Mouse (Mus musculus) midbrain, embryonic 11.5 days (tissue): ENCODE results near the gene Esp34. TPM values are rescaled to one million over a fixed set of nuclear protein-coding genes. Genes with fewer than 3 reads are reported as not detected.

ENCODE experiments used
- ATAC-seq: fragments of 200-750 bp; cut with Nextera tagmentation; 2 replicates; pipeline ENCODE4 v1.8.0; 2017; ENCODE audit warnings: moderate TSS enrichment, moderate library complexity; ENCODE audit not compliant: low FRiP score
- DNase-seq: peaks from one replicate; pipeline ENCODE4 v3.0.0; 2015; ENCODE audit warnings: low spot score; ENCODE audit errors: missing footprints
- H3K27ac ChIP-seq: fragments of 300-500 bp; sonication (generic); 2 replicates; pipeline ENCODE4 v1.5.1; 2014; ENCODE audit warnings: low read depth, low read length
- H3K27me3 ChIP-seq: fragments of 300-500 bp; sonication (generic); 2 replicates; pipeline ENCODE4 v1.6.1; 2014; ENCODE audit warnings: mild to moderate bottlenecking, low read length, moderate library complexity, mixed read lengths; ENCODE audit not compliant: control insufficient read depth, insufficient read depth
- H3K36me3 ChIP-seq: fragments of 300-500 bp; sonication (generic); 2 replicates; pipeline ENCODE4 v1.6.1; 2014; ENCODE audit warnings: mild to moderate bottlenecking, low read length, moderate library complexity, mixed read lengths; ENCODE audit not compliant: control insufficient read depth, insufficient read depth
- H3K4me1 ChIP-seq: fragments of 300-500 bp; sonication (generic); 2 replicates; pipeline ENCODE4 v1.6.1; 2014; ENCODE audit warnings: low read length; ENCODE audit not compliant: control insufficient read depth, insufficient read depth
- H3K4me2 ChIP-seq: fragments of 300-500 bp; sonication (generic); 2 replicates; pipeline ENCODE4 v1.6.1; 2014; ENCODE audit warnings: mild to moderate bottlenecking, moderate library complexity
- H3K4me3 ChIP-seq: fragments of 300-500 bp; sonication (generic); 2 replicates; pipeline ENCODE4 v1.5.1; 2014; ENCODE audit warnings: low read depth, low read length
- H3K9ac ChIP-seq: fragments of 300-500 bp; sonication (generic); 2 replicates; pipeline ENCODE4 v1.6.1; 2014; ENCODE audit warnings: low read length
- H3K9me3 ChIP-seq: fragments of 300-500 bp; sonication (generic); 2 replicates; pipeline ENCODE4 v1.6.1; 2016; ENCODE audit warnings: low read length; ENCODE audit not compliant: control insufficient read depth
- WGBS: fragments of 180-500 bp; shearing (Covaris S2); extraction: QIAGEN DNeasy Blood & Tissue Kit; methylation state at CpG from one replicate; pipeline ENCODE4 v1.1.7; 2014; 5-methylcytosine and 5-hydroxymethylcytosine counted together
- polyA plus RNA-seq: library from polyadenylated mRNA; unstranded; fragments of >200 nt; fragmentation: Nextera tagmentation; extraction: Ambion mirVana; gene quantifications from 2 replicates; pipeline ENCODE4 v1.2.1, GENCODE M21; 2014

Esp34 gene
- polyA plus RNA-seq = not detected in 2 replicates

DNA sequence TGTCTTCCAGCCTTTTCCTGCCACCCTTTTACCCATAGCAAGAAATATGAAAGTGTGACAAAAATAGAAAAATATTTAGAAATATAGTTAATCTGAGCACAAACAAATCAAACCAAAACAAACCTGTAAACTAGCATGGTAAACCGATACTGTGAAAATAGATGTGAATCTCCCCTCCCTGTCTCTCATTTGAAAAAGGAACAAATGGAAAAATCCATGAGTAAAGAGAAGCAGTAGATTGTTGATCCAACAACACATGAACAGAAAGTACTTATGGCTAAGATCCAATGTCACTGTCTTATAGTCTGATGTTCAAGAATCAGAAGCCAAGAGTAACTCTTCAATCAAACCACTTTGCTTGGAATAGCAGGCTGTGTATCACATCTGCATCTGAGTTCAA lies at the start of gene Esp34:
Gene Esp34 (plus strand): TSS at position 301 of the 400 bp plus-strand sequence.
- no peaks in the 10 kb centered on the region for H3K4me1 ChIP-seq
- no peaks in the 10 kb centered on the region for H3K36me3 ChIP-seq
- no peaks in the 10 kb centered on the region for H3K9me3 ChIP-seq
- no peak within 1 kb of the TSS for H3K9ac ChIP-seq
- 84% methylated on average over 1 of the region's 1 CpGs for WGBS
- no peak for DNase-seq
- H3K27me3 ChIP-seq = no peaks in the 10 kb centered on the region
- H3K4me3 ChIP-seq = no peak within 1 kb of the TSS
- no peak within 1 kb of the TSS for H3K27ac ChIP-seq
- H3K4me2 ChIP-seq = no peak within 1 kb of the TSS
- ATAC-seq = no peak

DNA sequence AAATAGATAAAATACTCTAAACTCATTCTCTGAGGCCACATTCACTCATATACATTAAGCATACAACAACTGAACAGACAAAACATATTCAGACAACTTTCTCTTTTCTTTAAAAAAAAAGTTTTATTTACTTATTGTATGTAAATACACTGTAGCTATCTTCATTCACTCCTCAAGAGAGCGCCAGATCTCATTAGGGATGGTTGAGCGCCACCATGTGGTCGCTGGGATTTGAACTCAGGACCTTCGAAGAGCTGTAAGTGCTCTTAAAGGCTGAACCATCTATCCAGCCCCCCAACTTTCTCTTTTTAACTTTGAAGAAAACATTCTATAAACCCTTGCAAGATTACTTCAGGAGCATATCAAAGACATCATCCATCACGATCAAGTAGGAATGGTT lies 8.5 kb downstream of the Esp34 start:
- H3K9me3 ChIP-seq = peaks cover 2% of the 10 kb centered on the region; the same call in 1 of the 2 replicates
- H3K9ac ChIP-seq = no peak overlapping the region
- H3K27me3 ChIP-seq = no peaks in the 10 kb centered on the region
- ATAC-seq (no peak), DNase-seq (no peak)
- H3K4me3 ChIP-seq = no peak overlapping the region
- no peak overlapping the region for H3K27ac ChIP-seq
- H3K4me1 ChIP-seq = no peaks in the 10 kb centered on the region
- WGBS = 75% methylated on average over 5 of the region's 5 CpGs
- H3K4me2 ChIP-seq = no peak overlapping the region
- no peaks in the 10 kb centered on the region for H3K36me3 ChIP-seq

Other genes with a start within 250 kb of the Esp34 start
- not detected in 2 replicates for gene Olfr137, start 246.6 kb upstream of the Esp34 start, polyA plus RNA-seq
- gene Olfr136, start 224.4 kb upstream of the Esp34 start, polyA plus RNA-seq = not detected in 2 replicates
- gene Esp36, start 134.0 kb upstream of the Esp34 start, polyA plus RNA-seq = not detected in 2 replicates
- not detected in 2 replicates for gene Esp31, start 85.3 kb downstream of the Esp34 start, polyA plus RNA-seq